17 mouse cellular contexts compared by ENCODE assay signal in genomic region chr8:69957419-69957818, GRCm38 (mm10). TPM values are rescaled to one million over a fixed set of nuclear protein-coding genes. Genes with fewer than 3 reads are reported as not detected.
DNase-seq lines count a peak whose midpoint lies in the region; ATAC-seq and TF ChIP-seq lines count a peak whose summit lies in the region.
"Had no signal": no experiment of that assay in that cellular context is flagged by ENCODE, and none has a peak within 500 bp of the region (broad histone marks: within the 10 kb centered on the region; RNA-seq: fewer than 3 reads in every experiment).

No protein-coding gene starts in this region.

- H3K4me1 ChIP-seq in heart, embryonic 14.5 days (ENCODE audit: control insufficient read depth in 2 of 2, insufficient read depth in 2 of 2, low read length in 2 of 2), result peaks cover 26 to 58% of the 10 kb centered on the region in 2 experiments
- H3K4me1 ChIP-seq in heart, embryonic 11.5 days (ENCODE audit: control insufficient read depth, insufficient read depth, low read length), result peaks cover 45% of the 10 kb centered on the region
- H3K4me1 ChIP-seq in lung, embryonic 16.5 days (replicated peaks; ENCODE audit: control insufficient read depth, insufficient read depth, low read length), result peaks cover 13% of the 10 kb centered on the region
- no peaks in the 10 kb centered on the region; the same call in 1 of the 2 replicates for H3K4me1 ChIP-seq in stomach, postnatal 0 days (replicated peaks; ENCODE audit: control insufficient read depth, insufficient read depth)
- H3K4me1 ChIP-seq: midbrain, embryonic 15.5 days had no signal

- no peaks in the 10 kb centered on the region for H3K9me3 ChIP-seq in heart, embryonic 14.5 days (ENCODE audit: control insufficient read depth, low read length)
- no peaks in the 10 kb centered on the region for H3K9me3 ChIP-seq in heart, embryonic 11.5 days (replicated peaks; ENCODE audit: control insufficient read depth, low read length)
- H3K9me3 ChIP-seq in lung, embryonic 16.5 days (ENCODE audit: control insufficient read depth, low read length), result no peaks in the 10 kb centered on the region
- no peaks in the 10 kb centered on the region for H3K9me3 ChIP-seq in stomach, postnatal 0 days (ENCODE audit: control insufficient read depth, low read length)
- H3K9me3 ChIP-seq: embryonic facial prominence, embryonic 15.5 days; forebrain, embryonic 13.5 days; midbrain, embryonic 15.5 days had no signal

- no peak overlapping the region for H3K9ac ChIP-seq in heart, embryonic 14.5 days (ENCODE audit: low read length)
- no peak overlapping the region for H3K9ac ChIP-seq in heart, embryonic 11.5 days (ENCODE audit: low read depth, low read length)
- H3K9ac ChIP-seq in lung, embryonic 16.5 days (ENCODE audit: low read length), result no peak overlapping the region
- H3K9ac ChIP-seq in stomach, postnatal 0 days (ENCODE audit: low read length), result no peak overlapping the region
- H3K9ac ChIP-seq: embryonic facial prominence, embryonic 15.5 days; forebrain, embryonic 13.5 days; hindbrain, embryonic 14.5 days; midbrain, embryonic 15.5 days had no signal

- H3K4me3 ChIP-seq in heart, embryonic 14.5 days (ENCODE audit: control insufficient read depth in 1 of 2, insufficient read depth in 1 of 2, low read depth in 1 of 2, low read length in 2 of 2), result no peak overlapping the region
- H3K4me3 ChIP-seq in heart, embryonic 11.5 days (ENCODE audit: low read depth, low read length), result no peak overlapping the region
- H3K4me3 ChIP-seq in lung, embryonic 16.5 days (ENCODE audit: low read length), result no peak overlapping the region
- H3K4me3 ChIP-seq in stomach, postnatal 0 days (ENCODE audit: low read depth, low read length), result no peak overlapping the region
- H3K4me3 ChIP-seq: embryonic facial prominence, embryonic 15.5 days; forebrain, embryonic 13.5 days; midbrain, embryonic 15.5 days had no signal

- no peaks in the 10 kb centered on the region for H3K27me3 ChIP-seq in heart, embryonic 14.5 days (ENCODE audit: control insufficient read depth, insufficient read depth, low read length)
- H3K27me3 ChIP-seq in heart, embryonic 11.5 days (ENCODE audit: control insufficient read depth, insufficient read depth, low read length), result no peaks in the 10 kb centered on the region
- H3K27me3 ChIP-seq in lung, embryonic 16.5 days (ENCODE audit: control insufficient read depth, insufficient read depth, low read depth, low read length), result no peaks in the 10 kb centered on the region
- H3K27me3 ChIP-seq in stomach, postnatal 0 days (ENCODE audit: control insufficient read depth, insufficient read depth, low read length), result no peaks in the 10 kb centered on the region
- H3K27me3 ChIP-seq: embryonic facial prominence, embryonic 15.5 days; forebrain, embryonic 13.5 days; midbrain, embryonic 15.5 days had no signal

- TF ChIP-seq CTCF in stomach, postnatal 0 days (IDR thresholded peaks at IDR 0.05; ENCODE audit: low read depth), result no peak

- DNase-seq in lung, postnatal 4 days, result no peak
- DNase-seq in stomach, postnatal 0 days (ENCODE audit: low spot score), result no peak
- DNase-seq in frontal cortex, postnatal 10 days (ENCODE audit: low spot score in 2 of 2), result no peak
- DNase-seq: cerebellum, adult 11-12 months; gastrocnemius, postnatal 14 days; lung, postnatal 10 days had no signal

- 16% methylated on average over 1 of the region's 1 CpGs for WGBS in heart, embryonic 14.5 days
- WGBS in heart, embryonic 11.5 days (ENCODE audit: insufficient replicate concordance), result 34% methylated on average over 1 of the region's 1 CpGs
- 24% methylated on average over 1 of the region's 1 CpGs for WGBS in lung, embryonic 16.5 days
- 50% methylated on average over 1 of the region's 1 CpGs for WGBS in stomach, postnatal 0 days

- H3K4me2 ChIP-seq in heart, embryonic 14.5 days (ENCODE audit: low read length), result no peak overlapping the region
- no peak overlapping the region for H3K4me2 ChIP-seq in heart, embryonic 11.5 days
- no peak overlapping the region for H3K4me2 ChIP-seq in lung, embryonic 16.5 days (ENCODE audit: low read depth, low read length)
- H3K4me2 ChIP-seq in stomach, postnatal 0 days (replicated peaks; ENCODE audit: low read depth), result no peak overlapping the region
- H3K4me2 ChIP-seq: embryonic facial prominence, embryonic 15.5 days; forebrain, embryonic 13.5 days; hindbrain, embryonic 14.5 days; midbrain, embryonic 15.5 days had no signal

- ATAC-seq in heart, embryonic 14.5 days (ENCODE audit: insufficient number of reproducible peaks, insufficient read depth, low FRiP score, low read depth), result no peak
- no peak for ATAC-seq in heart, embryonic 11.5 days (replicated peaks; ENCODE audit: insufficient number of reproducible peaks, low FRiP score, low TSS enrichment)
- ATAC-seq in lung, embryonic 16.5 days (ENCODE audit: low read depth), result no peak
- ATAC-seq in common myeloid progenitor, adult 5-6 weeks (replicated peaks; ENCODE audit: low read depth, poor library complexity, severe bottlenecking), result peak; percentile 40
- no peak for ATAC-seq in stomach, postnatal 0 days (ENCODE audit: low FRiP score, low TSS enrichment)
- ATAC-seq: CD4-positive, CD25-positive, alpha-beta regulatory T cell, adult 4 months; forebrain, embryonic 13.5 days; intestine, postnatal 0 days; midbrain, embryonic 15.5 days had no signal

- TF ChIP-seq EP300 in stomach, postnatal 0 days (optimal IDR thresholded peaks at IDR 0.05), result no peak

- no peaks in the 10 kb centered on the region for H3K36me3 ChIP-seq in heart, embryonic 14.5 days (ENCODE audit: control insufficient read depth, insufficient read depth, low read length)
- H3K36me3 ChIP-seq in heart, embryonic 11.5 days (ENCODE audit: control insufficient read depth, insufficient read depth, low read length), result no peaks in the 10 kb centered on the region
- H3K36me3 ChIP-seq in lung, embryonic 16.5 days (ENCODE audit: control insufficient read depth, insufficient read depth, low read length), result no peaks in the 10 kb centered on the region
- no peaks in the 10 kb centered on the region for H3K36me3 ChIP-seq in stomach, postnatal 0 days (ENCODE audit: control insufficient read depth, insufficient read depth, low read length)
- H3K36me3 ChIP-seq: embryonic facial prominence, embryonic 15.5 days; midbrain, embryonic 15.5 days had no signal

- H3K27ac ChIP-seq in heart, embryonic 14.5 days (replicated peaks in 1 of 2; ENCODE audit: control insufficient read depth in 1 of 2, insufficient read depth in 1 of 2, low read depth in 2 of 2, low read length in 2 of 2), result peak overlapping the region; percentile 25 to 56; a peak in 2 of 4 replicates
- H3K27ac ChIP-seq in heart, embryonic 11.5 days (ENCODE audit: low read depth, low read length), result no peak overlapping the region
- peak overlapping the region; percentile 53 for H3K27ac ChIP-seq in lung, embryonic 16.5 days (ENCODE audit: low read length)
- 0 out of 2 replicates have a peak overlapping the region, but pooled peaks have one; percentile 18 for H3K27ac ChIP-seq in stomach, postnatal 0 days (replicated peaks)
- H3K27ac ChIP-seq: embryonic facial prominence, embryonic 15.5 days; forebrain, embryonic 13.5 days; hindbrain, embryonic 14.5 days; midbrain, embryonic 15.5 days had no signal

RNA-seq across cellular contexts. Expression of gene Gatad2a, which starts 38.8 kb away (rescaled TPM):
- 52.2 and 53.3 TPM in 2 replicates for polyA plus RNA-seq in heart, embryonic 14.5 days (2014; fragmentation: Nextera tagmentation; extraction: Ambion mirVana)
- 52.9 and 59.0 TPM in 2 replicates for polyA plus RNA-seq in heart, embryonic 11.5 days (2014; fragmentation: Nextera tagmentation; extraction: Ambion mirVana)
- polyA plus RNA-seq in lung, embryonic 16.5 days (2015; fragmentation: Nextera tagmentation; extraction: Ambion mirVana), result 41.6 and 42.1 TPM in 2 replicates
- total RNA-seq in common myeloid progenitor, adult 5-6 weeks (2017), result 86.7 and 90.0 TPM in 2 replicates
- 32.4 and 36.4 TPM in 2 replicates for polyA plus RNA-seq in stomach, postnatal 0 days (2015; fragmentation: Nextera tagmentation; extraction: Ambion mirVana)

RNA-seq across cellular contexts. Expression of gene Yjefn3, which starts 54.9 kb away (rescaled TPM):
- polyA plus RNA-seq in heart, embryonic 14.5 days (2014; fragmentation: Nextera tagmentation; extraction: Ambion mirVana), result 5.6 and 8.4 TPM in 2 replicates
- 5.5 and 7.0 TPM in 2 replicates for polyA plus RNA-seq in heart, embryonic 11.5 days (2014; fragmentation: Nextera tagmentation; extraction: Ambion mirVana)
- 4.0 and 4.1 TPM in 2 replicates for polyA plus RNA-seq in lung, embryonic 16.5 days (2015; fragmentation: Nextera tagmentation; extraction: Ambion mirVana)
- total RNA-seq in common myeloid progenitor, adult 5-6 weeks (2017), result not detected in 2 replicates
- 1.6 and 2.7 TPM in 2 replicates for polyA plus RNA-seq in stomach, postnatal 0 days (2015; fragmentation: Nextera tagmentation; extraction: Ambion mirVana)

RNA-seq across cellular contexts. Expression of gene Ndufa13, which starts 55.1 kb away (rescaled TPM):
- 409 and 446 TPM in 2 replicates for polyA plus RNA-seq in heart, embryonic 14.5 days (2014; fragmentation: Nextera tagmentation; extraction: Ambion mirVana)
- 270 and 275 TPM in 2 replicates for polyA plus RNA-seq in heart, embryonic 11.5 days (2014; fragmentation: Nextera tagmentation; extraction: Ambion mirVana)
- 176 and 179 TPM in 2 replicates for polyA plus RNA-seq in lung, embryonic 16.5 days (2015; fragmentation: Nextera tagmentation; extraction: Ambion mirVana)
- 82.1 and 100 TPM in 2 replicates for total RNA-seq in common myeloid progenitor, adult 5-6 weeks (2017)
- 199 and 205 TPM in 2 replicates for polyA plus RNA-seq in stomach, postnatal 0 days (2015; fragmentation: Nextera tagmentation; extraction: Ambion mirVana)

RNA-seq across cellular contexts. Expression of gene Tssk6, which starts 55.4 kb away (rescaled TPM):
- polyA plus RNA-seq in heart, embryonic 14.5 days (2014; fragmentation: Nextera tagmentation; extraction: Ambion mirVana), result 1.5 and 1.8 TPM in 2 replicates
- 1.6 and 1.8 TPM in 2 replicates for polyA plus RNA-seq in heart, embryonic 11.5 days (2014; fragmentation: Nextera tagmentation; extraction: Ambion mirVana)
- polyA plus RNA-seq in lung, embryonic 16.5 days (2015; fragmentation: Nextera tagmentation; extraction: Ambion mirVana), result 2.0 and 2.7 TPM in 2 replicates
- total RNA-seq in common myeloid progenitor, adult 5-6 weeks (2017), result 1.2 TPM in 1 of 2 replicates, not detected in the other
- polyA plus RNA-seq in stomach, postnatal 0 days (2015; fragmentation: Nextera tagmentation; extraction: Ambion mirVana), result 2.1 and 2.7 TPM in 2 replicates
- total RNA-seq: left cerebral cortex, adult 18-20 months had no signal
